Mouse (Mus musculus) embryonic fibroblast, embryonic 13.5 days (primary cell): ENCODE measurements around the gene Arhgap10. TPM values are rescaled to one million over a fixed set of nuclear protein-coding genes. Genes with fewer than 3 reads are reported as not detected.

ENCODE experiments used
- H3K27ac ChIP-seq: 2 replicates; pipeline ENCODE4 v1.5.1; 2012; ENCODE audit warnings: low read length, control low read depth, inconsistent platforms; ENCODE audit not compliant: insufficient read depth
- H3K4me1 ChIP-seq: 2 replicates; pipeline ENCODE4 v1.6.1; 2011; ENCODE audit warnings: low read length; ENCODE audit not compliant: control insufficient read depth, insufficient read depth
- H3K4me3 ChIP-seq: 2 replicates; pipeline ENCODE4 v1.5.1; 2011; ENCODE audit warnings: mild to moderate bottlenecking, control low read depth, low read length; ENCODE audit not compliant: insufficient read depth
- CTCF ChIP-seq: IDR thresholded peaks from 2 replicates; pipeline ENCODE4 v1.5.1; 2011; ENCODE audit warnings: mild to moderate bottlenecking, control low read depth, low read length, moderate library complexity, borderline replicate concordance; ENCODE audit not compliant: insufficient read depth
- POLR2A ChIP-seq: IDR thresholded peaks from 2 replicates; pipeline ENCODE4 v1.6.1; 2011; ENCODE audit warnings: low read depth, mild to moderate bottlenecking, control low read depth, low read length, moderate library complexity
- polyA plus RNA-seq: library from polyadenylated mRNA; stranded (reverse); fragments of >200 nt; gene quantifications from 2 replicates; pipeline ENCODE4 v1.2.4, GENCODE M21; 2011; ENCODE audit warnings: low read depth; ENCODE audit not compliant: missing spikeins, insufficient read length

The Arhgap10 gene
- polyA plus RNA-seq, 1 experiment: 32.1 TPM

DNA sequence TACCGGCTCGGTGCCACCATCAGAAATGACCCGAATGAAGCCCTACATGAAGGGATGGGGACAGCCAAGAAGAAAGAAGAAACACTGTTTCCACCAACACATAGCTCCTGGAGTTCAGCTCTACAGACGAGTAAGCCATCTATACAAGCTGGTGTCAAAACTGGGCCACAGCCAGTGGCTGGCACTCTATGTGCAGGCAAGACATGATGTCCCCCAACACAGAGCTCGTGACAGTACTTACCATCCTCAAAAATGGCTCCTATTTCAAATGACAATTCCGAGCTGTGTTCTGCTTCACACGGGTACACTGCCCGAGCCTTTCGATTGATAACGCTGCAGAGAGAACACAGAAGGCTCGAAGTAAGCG, 260.7 kb downstream of the Arhgap10 start:
- no peak overlapping the region for H3K4me3 ChIP-seq
- no peak overlapping the region for H3K27ac ChIP-seq
- TF ChIP-seq POLR2A: no peak
- TF ChIP-seq CTCF: no peak
- H3K4me1 ChIP-seq: no peaks in the 10 kb centered on the region

DNA sequence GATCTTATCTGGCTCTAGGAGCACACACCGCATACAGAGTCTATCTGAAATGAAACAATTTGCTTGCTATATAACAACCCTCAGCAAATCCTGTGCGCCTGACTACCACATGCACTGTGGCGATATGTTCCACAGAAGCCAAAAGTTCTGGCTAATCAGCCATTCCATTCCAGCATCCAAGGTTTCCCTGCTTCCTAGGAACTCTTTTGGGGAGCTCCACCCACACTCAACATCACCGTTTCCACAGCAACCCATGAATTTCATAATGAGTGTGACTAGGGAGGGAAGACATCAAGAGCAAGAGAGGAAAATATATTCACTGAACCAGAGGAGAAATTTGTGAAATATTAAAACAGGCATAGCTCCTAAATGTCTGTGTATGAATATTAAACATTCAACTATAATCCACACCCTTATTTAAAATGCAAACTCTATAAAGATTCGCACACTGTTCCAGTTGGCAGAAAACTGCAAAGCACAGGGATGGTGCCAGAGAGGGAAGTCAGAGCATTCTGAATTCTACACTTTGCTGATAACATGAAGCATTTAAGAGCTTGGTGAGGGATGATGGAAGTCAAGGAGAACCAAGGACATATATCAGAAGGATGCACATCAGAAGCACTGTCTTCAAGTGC, 261.2 kb downstream of the Arhgap10 start:
- H3K4me3 ChIP-seq: no peak overlapping the region
- H3K4me1 ChIP-seq: no peaks in the 10 kb centered on the region
- TF ChIP-seq CTCF (no peak), POLR2A (no peak)
- no peak overlapping the region for H3K27ac ChIP-seq

DNA sequence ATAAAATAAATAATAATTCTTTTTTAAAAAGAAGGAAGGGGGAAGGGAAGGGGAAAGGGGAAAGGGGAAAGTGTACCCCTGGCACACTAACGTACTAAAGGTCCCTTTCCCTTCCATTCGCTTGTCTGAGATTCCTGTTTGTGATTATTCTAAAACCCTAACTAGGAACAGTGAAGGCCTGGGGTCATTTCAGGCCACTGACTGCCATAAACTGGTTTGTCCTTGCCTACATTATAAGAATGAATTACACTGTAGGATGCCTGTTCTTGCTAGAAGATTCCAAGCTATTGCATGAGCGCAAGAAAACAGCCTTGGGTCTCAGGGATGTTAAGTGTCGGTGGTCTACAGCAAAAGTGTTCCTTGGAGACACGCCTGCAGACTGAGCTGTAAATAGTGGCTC, 263.3 kb downstream of the Arhgap10 start:
- Histone ChIP-seq H3K4me1 (no peaks in the 10 kb centered on the region), H3K27ac (no peak overlapping the region), H3K4me3 (no peak overlapping the region)
- no peak for TF ChIP-seq CTCF
- TF ChIP-seq POLR2A: no peak

DNA sequence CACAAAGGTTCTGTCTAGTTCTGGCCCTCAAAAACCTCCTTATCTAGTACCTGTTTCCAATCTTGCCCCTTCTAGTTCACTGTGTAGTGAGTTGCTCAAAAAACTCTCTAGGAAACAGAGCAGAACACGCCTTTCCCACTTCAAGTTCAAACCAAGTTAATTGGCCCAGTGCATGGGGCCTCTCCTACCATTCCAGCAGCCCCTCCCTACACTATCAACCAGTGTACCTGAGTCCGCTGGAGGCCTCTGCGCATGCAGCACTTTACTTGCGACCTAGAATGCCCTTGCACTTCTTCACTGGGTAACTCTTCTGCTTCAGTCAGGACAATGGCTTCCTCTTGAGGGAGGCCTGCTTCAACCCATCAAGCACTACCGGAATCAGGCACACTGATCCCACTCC, 266.6 kb downstream of the Arhgap10 start:
- H3K4me3 ChIP-seq: no peak overlapping the region
- H3K27ac ChIP-seq: no peak overlapping the region
- TF ChIP-seq POLR2A (no peak), CTCF (no peak)
- no peaks in the 10 kb centered on the region for H3K4me1 ChIP-seq

DNA sequence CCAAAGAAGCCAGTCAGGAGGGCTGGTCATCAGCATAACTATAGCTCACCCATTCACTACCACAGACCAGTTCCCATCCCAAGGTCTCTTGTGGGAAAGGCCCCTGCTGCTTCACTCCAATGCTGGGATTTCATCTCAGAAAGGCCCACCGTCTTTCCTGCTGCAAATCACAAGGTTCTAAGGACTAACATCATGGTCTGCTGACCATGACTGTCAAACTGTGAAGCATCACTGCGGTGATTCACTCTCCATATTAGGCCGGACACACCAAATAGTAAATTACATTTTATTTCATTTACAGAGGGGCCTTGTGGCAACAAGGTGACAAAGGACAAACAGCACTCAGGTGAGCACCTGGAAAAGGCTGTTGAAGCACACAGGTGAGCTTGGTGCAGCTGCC, 267.7 kb downstream of the Arhgap10 start:
- TF ChIP-seq CTCF (no peak), POLR2A (no peak)
- Histone ChIP-seq H3K27ac (no peak overlapping the region), H3K4me3 (no peak overlapping the region), H3K4me1 (no peaks in the 10 kb centered on the region)

DNA sequence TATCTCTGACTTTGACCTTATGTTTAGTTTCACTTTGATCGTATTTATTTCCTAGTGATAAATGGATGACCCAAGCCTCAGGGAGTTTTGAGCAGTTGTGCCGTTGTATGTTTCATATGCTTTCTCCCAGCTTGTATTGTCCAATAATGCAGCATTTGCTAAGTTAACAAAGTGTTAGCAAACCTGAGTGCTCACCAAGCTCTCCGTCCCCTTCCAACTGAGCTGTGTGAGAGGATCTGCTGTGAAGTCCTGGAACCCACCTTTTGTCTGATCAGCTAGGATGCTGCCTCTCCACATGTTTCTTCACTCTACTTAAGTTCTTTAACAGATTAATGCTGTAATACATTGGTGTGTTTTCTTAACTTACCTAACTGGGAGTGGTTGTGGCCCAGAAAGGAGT, 276.4 kb downstream of the Arhgap10 start:
- H3K4me3 ChIP-seq: no peak overlapping the region
- TF ChIP-seq POLR2A (no peak), CTCF (no peak)
- H3K4me1 ChIP-seq: no peaks in the 10 kb centered on the region
- H3K27ac ChIP-seq: no peak overlapping the region

DNA sequence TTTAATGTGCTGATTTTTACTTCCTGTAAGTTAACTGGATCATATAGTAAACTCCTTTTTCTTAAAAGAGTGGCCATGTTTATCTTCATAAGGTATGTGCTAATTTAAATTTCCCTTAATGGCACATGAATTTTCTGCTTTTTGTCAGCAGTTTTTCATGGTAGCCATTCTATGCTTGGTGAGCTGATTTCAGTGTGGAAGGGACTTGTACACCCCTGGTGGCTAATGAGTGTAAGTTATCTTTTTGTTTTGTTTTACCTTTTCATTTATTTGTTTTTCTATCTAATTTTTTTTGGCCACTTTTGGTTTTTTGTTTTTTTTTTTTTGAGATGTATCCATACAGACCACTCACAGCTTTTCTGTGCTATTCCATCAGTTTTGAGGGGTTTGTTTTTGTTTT, 278.3 kb downstream of the Arhgap10 start:
- H3K4me3 ChIP-seq: no peak overlapping the region
- H3K27ac ChIP-seq: no peak overlapping the region
- TF ChIP-seq CTCF (no peak), POLR2A (no peak)

DNA sequence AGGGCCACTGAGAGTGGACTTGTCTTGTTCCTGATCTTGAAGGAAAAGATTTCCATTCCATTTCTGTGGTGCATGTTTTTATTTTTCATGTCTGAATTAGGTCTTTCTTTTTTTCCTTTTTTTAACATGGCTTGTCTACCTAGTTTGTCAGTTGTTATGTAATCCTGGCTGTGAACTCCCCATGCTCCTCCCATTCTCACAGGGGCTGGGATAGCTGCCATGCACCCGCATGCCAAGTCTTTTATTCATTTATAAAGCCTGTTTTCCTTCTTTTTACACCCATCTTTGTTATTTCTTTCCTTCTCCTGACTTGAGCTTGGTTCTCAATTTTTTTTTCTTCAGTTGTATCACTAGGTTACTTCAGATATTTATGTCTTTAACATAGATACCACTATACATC, 281.1 kb downstream of the Arhgap10 start:
- Histone ChIP-seq H3K4me3 (no peak overlapping the region), H3K27ac (no peak overlapping the region)
- TF ChIP-seq CTCF (no peak), POLR2A (no peak)

More for the DNA sequence above, 278.3 kb downstream of the Arhgap10 start:
- no peaks in the 10 kb centered on the region for H3K4me1 ChIP-seq

DNA sequence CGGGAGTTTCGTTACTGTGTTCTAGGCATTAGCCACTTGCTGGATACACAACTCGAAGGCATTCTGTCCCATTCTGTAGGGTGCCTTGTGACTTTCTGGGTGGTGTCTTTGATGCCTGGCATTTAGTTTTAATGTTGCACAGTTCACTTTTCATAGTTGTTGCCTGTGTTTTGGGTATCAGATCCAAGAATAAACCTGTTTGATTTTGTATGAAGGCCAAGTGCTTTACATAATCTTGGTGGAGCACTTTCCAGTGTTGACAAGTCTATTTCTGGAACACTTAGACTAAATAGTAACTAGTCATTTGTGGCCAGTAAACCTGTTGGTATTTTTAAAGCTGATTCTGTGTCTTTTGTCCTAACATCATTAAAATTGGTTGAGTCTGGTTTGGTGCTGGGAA, 285.3 kb downstream of the Arhgap10 start:
- no peak for TF ChIP-seq CTCF
- no peak overlapping the region for H3K27ac ChIP-seq
- no peak overlapping the region for H3K4me3 ChIP-seq
- H3K4me1 ChIP-seq: no peaks in the 10 kb centered on the region; the same call in 1 of the 2 replicates

More for the DNA sequence above, 281.1 kb downstream of the Arhgap10 start:
- no peaks in the 10 kb centered on the region; the same call in 1 of the 2 replicates for H3K4me1 ChIP-seq

DNA sequence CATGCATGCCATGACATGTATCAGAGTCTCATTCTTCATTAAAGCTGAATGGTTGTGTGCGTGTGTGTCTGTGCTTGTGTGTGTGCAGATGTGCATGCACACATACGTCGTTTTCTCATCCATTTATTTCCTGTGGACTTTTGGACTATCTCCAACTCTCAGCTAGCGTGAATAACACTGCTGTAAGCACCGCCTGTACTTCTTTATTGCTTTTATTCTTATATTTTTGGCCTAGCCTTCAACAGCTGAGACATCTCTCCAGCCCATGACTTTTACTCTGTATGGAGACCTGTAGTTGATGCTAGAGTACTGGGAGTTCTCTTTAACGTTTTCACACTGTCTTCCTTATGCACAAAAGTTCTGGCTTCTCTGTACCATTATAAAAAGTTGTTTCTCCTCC, 285.9 kb downstream of the Arhgap10 start:
- TF ChIP-seq POLR2A: no peak
- no peak for TF ChIP-seq CTCF
- no peak overlapping the region for H3K27ac ChIP-seq
- no peak overlapping the region for H3K4me3 ChIP-seq
- no peaks in the 10 kb centered on the region; the same call in 1 of the 2 replicates for H3K4me1 ChIP-seq

DNA sequence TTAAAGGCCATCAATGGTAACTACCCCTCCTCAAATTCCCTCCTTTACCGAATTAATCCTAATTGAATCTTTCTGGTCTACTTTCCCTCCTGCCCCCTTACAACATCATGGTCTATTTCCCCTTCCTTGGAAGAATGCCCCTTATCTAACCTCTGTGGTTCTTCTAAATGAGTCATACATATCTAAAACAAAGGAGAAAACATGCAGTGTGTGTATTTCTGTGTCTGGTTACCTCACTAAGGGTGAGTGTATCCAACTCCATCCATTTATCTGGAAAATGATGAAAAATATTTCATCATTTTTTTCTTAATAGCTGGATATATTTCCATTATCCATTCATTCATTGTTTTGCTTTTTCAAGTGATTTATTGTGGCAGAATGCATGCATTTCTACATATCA, 286.5 kb downstream of the Arhgap10 start:
- no peak overlapping the region for H3K27ac ChIP-seq
- no peaks in the 10 kb centered on the region; the same call in 1 of the 2 replicates for H3K4me1 ChIP-seq
- no peak for TF ChIP-seq POLR2A
- TF ChIP-seq CTCF: no peak
- no peak overlapping the region for H3K4me3 ChIP-seq
